Mouse (Mus musculus): ENCODE data around the gene Pcyt2.

DNA sequence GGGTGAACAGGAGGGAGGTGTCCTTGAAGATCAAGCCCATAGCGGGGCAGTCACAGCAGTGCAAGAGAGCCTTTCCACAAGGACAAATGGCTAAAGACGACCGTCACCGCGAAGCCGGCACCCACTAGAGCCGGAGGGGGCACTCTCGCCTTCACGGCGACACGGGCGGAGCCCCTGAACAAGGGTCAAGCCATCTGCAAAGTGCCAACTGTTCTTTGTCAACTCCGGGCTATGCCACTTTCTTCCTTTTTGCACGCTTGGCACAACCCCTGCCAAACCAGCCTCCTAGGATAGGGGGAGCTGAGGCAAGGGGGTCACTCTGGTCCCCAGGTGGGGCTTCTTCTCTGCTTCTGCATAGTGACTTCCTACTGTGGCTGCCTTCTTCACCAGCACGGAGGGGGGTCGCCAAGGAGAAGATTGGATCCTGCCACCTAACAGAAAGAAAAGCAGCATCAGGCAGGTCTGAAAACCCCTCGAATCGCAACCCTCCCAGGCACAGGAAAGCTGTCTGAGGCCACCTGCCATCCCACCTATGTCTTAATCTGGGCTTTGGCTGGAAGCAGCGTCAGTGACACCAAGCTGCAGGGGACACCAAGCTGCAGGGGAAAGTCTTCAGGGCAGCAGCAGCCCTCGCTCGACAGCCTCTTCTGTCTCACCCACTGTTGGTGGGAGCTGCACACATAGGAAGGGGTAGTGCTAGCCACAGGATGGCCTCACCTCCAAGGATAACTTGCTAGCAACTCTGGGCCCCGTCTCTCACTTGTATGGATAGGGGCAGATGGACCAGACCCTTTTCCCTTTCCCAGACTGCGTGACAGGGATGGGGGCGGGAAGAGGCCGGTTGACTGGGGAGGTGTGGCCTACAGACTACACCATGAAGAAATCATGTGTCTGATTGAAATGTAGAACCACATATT, 1.1 kb upstream of the Pcyt2 start:
- TF ChIP-seq CTCF (IDR thresholded peaks at IDR 0.05; ENCODE audit: borderline replicate concordance, control insufficient read depth, extremely low read depth, insufficient read depth, low read length, poor library complexity) (no peak), POLR2A (IDR thresholded peaks at IDR 0.05; ENCODE audit: control insufficient read depth, extremely low read depth, insufficient read depth, low read length, poor library complexity) (no peak)
